Mouse (Mus musculus) adrenal gland, adult 18-20 months (tissue): ENCODE measurements around the gene Mtrf1l. TPM values are rescaled to one million over a fixed set of nuclear protein-coding genes. Genes with fewer than 3 reads are reported as not detected.
A peak's percentile ranks its signal among the peaks of the same experiment; 100 is the strongest.

ENCODE experiments used
- DNase-seq, 2 experiments: peaks; one replicate each; pipeline ENCODE4 v3.0.0; 2021 to 2022; ENCODE audit warnings: low spot score in 2 of 2
- long read RNA-seq, 2 experiments: library from polyadenylated mRNA; stranded (forward); transcript quantifications; one replicate each; pipeline ENCODE4 v2.0.0; 2021
- total RNA-seq, 2 experiments: library from RNA; stranded (reverse); gene quantifications; 1 replicate in 1 of 2; 2 replicates in 1 of 2; pipeline ENCODE4 v1.2.3; 2021

Mtrf1l gene
- 10 to 100 TPM; 10.8 to 12.3 TPM for total RNA-seq
- long read RNA-seq, experiment 1, partial matches to known transcripts, result 0 of 5 reads
- long read RNA-seq, experiment 1, other reads (novel, unspliced or antisense), result 1 of 5 reads
- long read RNA-seq, experiment 2, transcript Mtrf1l-201 (7 exons, 2,588 nt), result major isoform, 18 of 22 reads
- long read RNA-seq, experiment 2, partial matches to known transcripts, result 0 of 22 reads
- long read RNA-seq, experiment 2, other reads (novel, unspliced or antisense), result 4 of 22 reads

GRCm38 (mm10) chr10:5823740-5824491 is at the start of gene Mtrf1l:
Gene Mtrf1l, minus strand, starts transcription at chr10:5823910.
- peak; percentile 95 to 98 for DNase-seq

GRCm38 (mm10) chr10:5871081-5871480 is 47.4 kb upstream of the Mtrf1l start:
- DNase-seq, result no peak

DNA sequence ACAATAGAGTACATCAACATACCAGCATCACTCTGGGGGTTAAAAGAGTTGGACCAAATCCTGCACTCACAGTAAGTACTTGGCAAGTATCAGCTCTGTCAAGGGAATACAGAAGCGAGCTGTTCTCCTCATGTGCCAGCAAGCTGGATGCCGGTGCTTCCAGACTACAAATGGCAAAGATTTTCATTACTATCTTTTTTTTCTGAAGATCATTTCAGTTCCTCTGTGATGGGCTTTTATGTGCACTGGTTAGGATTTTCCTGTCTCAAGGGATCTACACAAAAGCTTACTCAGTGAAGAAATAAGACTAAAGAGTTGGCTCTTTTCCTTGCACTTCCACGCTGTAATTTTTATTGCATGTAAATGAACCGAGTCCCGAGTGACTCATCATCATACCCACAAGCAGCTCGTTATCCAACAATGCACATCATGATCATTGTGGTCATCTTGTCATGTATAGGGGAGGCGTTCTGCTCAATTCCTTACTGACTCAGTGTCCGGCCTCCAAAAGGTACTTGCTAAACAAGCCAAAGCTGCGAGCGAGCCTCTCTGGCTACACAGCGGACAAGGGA is 44.4 kb upstream of the Mtrf1l start:
- no peak for DNase-seq

DNA sequence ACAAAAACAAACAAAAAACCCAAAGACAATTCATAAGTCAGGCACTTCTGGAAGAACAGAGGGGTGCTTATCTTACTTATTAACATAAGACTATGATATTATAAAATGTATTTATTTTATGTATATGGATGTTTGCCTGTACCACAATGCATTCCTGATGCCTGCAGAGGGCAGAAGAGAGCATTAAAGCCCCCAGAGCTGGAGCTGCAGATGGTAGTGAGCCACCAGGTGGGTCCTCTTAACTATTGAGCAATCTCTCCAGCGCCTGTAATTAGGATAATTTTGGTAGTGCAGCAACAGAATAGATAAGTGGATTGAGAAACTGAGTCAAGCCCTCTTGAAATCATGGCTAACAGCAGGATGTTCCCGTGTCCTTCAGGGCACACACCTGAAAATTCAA is 42.3 kb upstream of the Mtrf1l start:
- DNase-seq, result no peak

DNA sequence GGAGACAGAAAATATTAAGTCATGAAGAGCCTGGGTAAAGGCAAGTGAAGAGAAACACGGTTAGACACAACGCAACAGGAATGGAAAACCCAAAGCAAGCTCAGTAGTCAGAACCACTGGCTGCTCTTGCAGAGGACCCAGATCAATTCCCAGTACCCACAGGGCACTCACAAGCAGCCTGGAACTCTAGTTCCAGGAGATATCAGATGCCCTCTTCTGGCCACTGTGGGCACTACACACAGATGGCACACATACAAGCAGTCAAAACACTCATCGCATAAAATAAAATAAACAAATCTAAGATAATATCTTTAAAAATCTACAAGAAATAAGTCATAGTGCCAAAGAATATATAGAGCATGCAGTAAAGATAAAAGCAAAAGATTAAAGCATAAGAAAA is 39.0 kb upstream of the Mtrf1l start:
- no peak for DNase-seq

- no peak for DNase-seq
Measured at GRCm38 (mm10) chr10:5860849-5861248, 37.1 kb upstream of the Mtrf1l start.

DNA sequence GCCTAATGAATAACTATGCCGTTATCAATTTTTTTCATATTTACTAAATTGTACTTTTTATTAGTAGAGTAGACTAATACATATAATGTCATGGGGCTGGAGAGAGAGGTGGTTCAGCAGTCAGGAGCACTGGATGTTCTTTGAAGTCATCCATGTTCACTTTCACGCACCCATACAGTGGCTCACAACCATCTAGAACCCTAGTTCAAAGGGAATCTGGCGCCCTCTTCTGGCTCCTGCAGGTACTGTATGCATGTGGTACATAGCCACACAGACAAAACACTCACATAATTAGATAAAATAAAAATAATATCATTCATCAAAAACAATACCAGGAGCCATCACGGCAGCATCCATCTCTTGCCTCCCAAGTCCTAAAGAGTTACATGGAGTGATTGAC is 36.0 kb upstream of the Mtrf1l start:
- no peak for DNase-seq

- no peak for DNase-seq
Measured at GRCm38 (mm10) chr10:5857996-5858549, 34.4 kb upstream of the Mtrf1l start.

DNA sequence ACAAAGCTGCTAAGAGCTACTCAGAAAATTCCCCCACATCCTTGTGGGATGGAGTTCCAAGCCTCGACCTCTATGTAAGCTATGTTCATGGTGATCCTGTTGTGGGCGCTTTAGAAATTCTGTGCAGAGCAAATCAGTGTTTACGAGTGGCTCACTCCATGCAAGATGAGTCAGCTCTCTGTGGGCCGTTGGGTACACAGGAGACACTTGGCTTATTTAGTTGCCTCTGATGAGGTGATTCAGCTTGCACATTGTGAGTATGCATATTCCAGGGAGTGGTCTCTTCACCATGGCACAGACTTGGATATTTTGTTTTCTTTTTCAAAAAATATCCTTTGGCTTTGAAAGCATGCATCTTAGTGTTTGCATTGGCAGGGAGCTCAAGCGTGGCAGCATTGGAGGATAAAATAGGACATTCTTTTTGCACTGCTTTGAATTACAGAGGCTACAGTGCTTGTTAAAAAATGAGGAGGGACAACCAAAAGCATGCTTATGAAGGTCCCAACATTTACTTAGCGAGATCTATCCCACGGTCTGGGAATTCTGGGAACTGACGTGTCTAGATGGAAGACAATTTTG is 29.7 kb upstream of the Mtrf1l start:
- no peak for DNase-seq

DNA sequence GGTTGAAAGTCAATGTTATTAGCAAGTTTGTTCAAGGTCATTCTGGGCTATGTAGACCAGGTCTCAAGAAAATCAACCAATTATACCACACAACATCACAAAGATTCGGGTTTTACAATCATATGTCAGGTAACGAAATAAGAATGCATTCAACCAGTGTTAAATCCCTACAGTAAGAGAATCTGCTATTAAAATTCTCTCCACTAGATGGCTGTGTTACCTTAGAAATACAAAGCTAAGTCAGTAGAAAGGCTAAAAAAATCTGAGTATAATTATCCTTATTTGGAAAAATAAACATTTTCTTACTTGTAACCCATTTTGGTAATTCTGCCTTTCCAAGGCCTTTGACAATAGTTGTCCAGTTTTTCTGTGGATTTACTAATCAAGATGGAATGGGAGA is 23.2 kb upstream of the Mtrf1l start:
- no peak for DNase-seq

GRCm38 (mm10) chr10:5841369-5841768 is 17.7 kb upstream of the Mtrf1l start:
- DNase-seq, result peak; percentile 13 to 37

GRCm38 (mm10) chr10:5826336-5827025 is 2.8 kb upstream of the Mtrf1l start:
- no peak for DNase-seq

GRCm38 (mm10) chr10:5824779-5825178 is 1.1 kb upstream of the Mtrf1l start:
- no peak for DNase-seq

DNA sequence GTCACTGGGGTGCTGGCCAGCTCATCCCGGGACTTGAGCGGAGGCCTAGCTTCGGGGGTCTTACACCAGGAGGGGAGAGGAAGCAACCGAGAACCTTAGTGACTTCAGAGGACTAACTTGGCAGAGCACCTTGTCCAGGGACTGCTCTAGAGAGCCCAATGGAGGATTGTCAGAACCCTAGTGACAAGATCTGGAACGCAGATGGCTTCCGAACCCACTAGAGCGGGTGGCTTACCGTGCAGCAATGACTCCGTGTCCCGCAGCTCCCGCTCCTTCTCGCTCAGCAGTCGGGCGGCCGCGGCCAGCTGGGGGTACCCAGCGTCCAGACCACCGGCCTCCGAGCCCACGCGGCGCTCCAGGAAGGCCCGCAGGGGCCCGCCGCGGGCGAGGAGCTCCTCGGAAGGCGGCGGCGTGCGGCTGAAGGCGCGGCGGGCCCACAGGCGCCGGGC is 395 bp downstream of the Mtrf1l start:
- DNase-seq, result peak in 1 of 2 experiments; percentile 41

DNA sequence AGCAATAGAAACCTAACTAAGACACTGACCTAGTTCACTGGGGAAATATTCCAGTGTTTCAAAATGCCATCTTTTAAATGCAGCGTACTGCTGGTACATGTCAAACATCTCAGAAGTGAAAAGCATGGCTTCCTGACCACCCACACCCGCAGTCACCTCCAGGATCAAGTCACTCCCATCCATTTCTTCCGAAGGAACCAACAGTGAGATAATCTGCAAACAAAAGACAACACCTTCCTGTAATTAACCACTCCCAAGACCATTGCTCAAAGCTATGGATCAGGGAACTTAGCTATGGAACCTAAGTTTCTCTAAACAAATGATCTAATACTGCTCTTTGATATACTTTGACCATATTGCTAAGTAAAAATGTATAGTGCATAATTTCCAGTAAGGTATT is 4.9 kb downstream of the Mtrf1l start:
- no peak for DNase-seq

DNA sequence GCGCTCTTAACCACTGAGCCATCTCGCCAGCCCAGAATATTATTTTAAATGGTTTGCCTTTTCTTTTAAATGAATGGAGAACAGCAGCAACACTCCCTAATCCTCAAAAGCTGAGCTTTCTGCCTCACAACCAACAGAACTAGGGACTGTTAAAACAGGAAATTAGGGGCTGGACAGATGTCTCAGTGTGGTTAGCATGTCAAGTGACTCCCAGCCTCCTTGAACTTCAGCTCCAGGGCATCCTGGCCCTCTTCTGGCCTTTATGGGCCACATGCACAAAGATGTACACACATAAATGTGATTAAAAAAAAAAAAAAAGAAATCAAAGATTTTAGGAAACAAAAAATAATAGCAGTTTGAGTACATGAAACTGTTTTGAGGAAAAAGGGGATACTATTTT is 7.7 kb downstream of the Mtrf1l start:
- DNase-seq, result no peak

DNA sequence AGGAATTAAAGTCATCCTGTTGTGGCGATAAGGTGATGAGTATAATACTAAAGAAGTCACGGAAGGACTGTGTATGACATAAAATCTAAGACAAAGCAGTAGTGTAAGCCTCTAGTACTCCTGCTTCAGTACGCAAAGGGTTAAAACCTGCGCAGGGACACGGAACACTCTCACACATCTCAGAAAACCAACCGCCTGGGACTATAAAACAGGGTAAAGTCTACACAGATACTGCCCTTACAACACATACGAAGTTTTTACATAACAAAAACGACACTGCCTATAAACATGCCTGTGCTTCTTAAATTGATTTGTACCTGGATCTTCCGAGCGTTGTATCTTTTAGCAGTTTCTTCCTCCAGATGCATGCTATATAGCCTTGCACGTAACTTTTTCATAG is 10.0 kb downstream of the Mtrf1l start:
- DNase-seq, result no peak

GRCm38 (mm10) chr10:5807683-5808082 is 16.0 kb downstream of the Mtrf1l start:
- DNase-seq, result no peak

GRCm38 (mm10) chr10:5806996-5807395 is 16.7 kb downstream of the Mtrf1l start:
- DNase-seq, result no peak

DNA sequence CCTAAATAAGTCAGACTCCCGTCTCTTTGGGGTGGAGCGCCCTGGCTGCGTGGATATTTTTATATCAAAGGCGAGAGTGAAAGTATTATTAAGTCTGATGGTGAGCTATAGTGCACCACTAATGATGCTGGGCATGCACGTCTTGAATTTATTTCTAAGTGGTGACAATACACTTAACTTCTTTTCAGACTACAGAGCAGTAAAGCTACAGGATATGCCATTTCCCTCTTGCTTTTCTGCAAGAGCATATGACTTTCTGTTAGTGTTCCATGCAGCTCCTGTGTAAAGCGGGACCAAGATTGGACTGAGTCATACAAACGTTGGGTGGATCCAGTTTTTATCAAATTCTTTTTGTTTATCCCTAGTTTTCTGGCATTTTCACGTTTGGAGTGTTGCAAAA is 17.3 kb downstream of the Mtrf1l start:
- DNase-seq, result no peak

DNA sequence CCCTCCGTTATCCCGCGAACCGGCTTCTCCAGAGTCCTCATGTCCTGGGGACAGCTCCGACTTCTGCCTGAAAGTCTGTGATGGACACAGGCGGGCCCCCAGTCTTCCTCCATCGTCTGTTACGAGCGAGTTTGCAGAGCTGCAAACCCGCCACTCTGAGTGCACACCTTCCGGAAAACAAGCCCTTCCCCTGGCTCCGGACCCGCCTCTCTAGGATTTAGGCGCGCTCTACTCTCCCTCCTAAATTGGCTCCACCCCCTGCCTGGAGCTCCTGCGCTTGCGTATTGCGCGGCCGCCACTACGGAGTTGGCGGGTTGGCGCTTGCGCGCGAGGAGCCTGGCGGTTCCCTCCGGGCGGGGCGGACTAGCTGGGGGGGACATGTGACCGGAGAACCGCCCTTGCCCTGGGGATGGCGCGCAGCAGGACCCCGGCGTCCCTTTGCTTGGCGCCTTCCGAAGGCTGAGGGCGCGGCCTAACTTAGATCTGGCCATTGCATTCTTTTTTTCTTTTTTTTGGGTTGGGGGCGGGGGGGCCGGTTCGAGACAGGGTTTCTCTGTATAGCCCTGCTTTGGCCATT is 17.9 kb downstream of the Mtrf1l start:
- DNase-seq, result peak; percentile 91
